Mouse (Mus musculus): ENCODE results near the gene Daglb.

- TF ChIP-seq ZC3H11A (IDR thresholded peaks at IDR 0.05; ENCODE audit: borderline replicate concordance, low read depth, low read length) (no peak), HCFC1 (IDR thresholded peaks at IDR 0.05; ENCODE audit: borderline replicate concordance, insufficient read depth, low read length) (no peak), CHD2 (IDR thresholded peaks at IDR 0.05; ENCODE audit: low read depth, low read length) (no peak)
Observed at GRCm38 (mm10) chr5:143471165-143471546, 6.8 kb downstream of the Daglb start.

All from ES-E14 (cell line).